Mouse (Mus musculus) erythroid progenitor cell, adult 5-6 weeks (primary cell): ENCODE measurements around the gene Gm16503. TPM values are rescaled to one million over a fixed set of nuclear protein-coding genes. Genes with fewer than 3 reads are reported as not detected.

Experiments used
- ATAC-seq: replicated peaks from 2 replicates; pipeline ENCODE4 v1.8.0; 2016; ENCODE audit warnings: moderate number of reproducible peaks, mild to moderate bottlenecking, moderate TSS enrichment, inconsistent platforms; ENCODE audit not compliant: poor library complexity, low FRiP score, severe bottlenecking
- total RNA-seq, 2 experiments: library from RNA; stranded (forward) in 1 of 2; stranded (reverse) in 1 of 2; fragments of 150-400 nt in 1 of 2; fragments of 186-747, 209-891 nt in 1 of 2; gene quantifications; 2 replicates each; pipeline versions ENCODE4 v1.2.3 to v1.2.4; 2015 to 2017; ENCODE audit warnings: low replicate concordance in 2 of 2

Gene Gm16503
- total RNA-seq, 2 experiments from 2014 or later = 1.7 TPM; not detected in 1

- no peak for ATAC-seq
Observed at GRCm38 (mm10) chr4:147586511-147587473, 46.8 kb downstream of the Gm16503 start.

Other genes with a start within 250 kb of the Gm16503 start
- not detected in 2 replicates for gene Zfp988, start 234.5 kb upstream of the Gm16503 start, total RNA-seq (2015; ENCODE audit: low replicate concordance)
- gene Zfp988, start 234.5 kb upstream of the Gm16503 start, total RNA-seq (2017; ENCODE audit: low replicate concordance) = 2.1 TPM in 1 of 2 replicates, not detected in the other
- not detected in 2 replicates for gene Zfp978, start 178.9 kb upstream of the Gm16503 start, total RNA-seq (2015; ENCODE audit: low replicate concordance)
- gene Zfp978, start 178.9 kb upstream of the Gm16503 start, total RNA-seq (2017; ENCODE audit: low replicate concordance) = not detected in 2 replicates
- gene Zfp982, start 47.8 kb upstream of the Gm16503 start, total RNA-seq (2015; ENCODE audit: low replicate concordance) = 0.84 and 7.6 TPM in 2 replicates
- gene Zfp982, start 47.8 kb upstream of the Gm16503 start, total RNA-seq (2017; ENCODE audit: low replicate concordance) = 1.5 and 4.4 TPM in 2 replicates
- gene Zfp985, start 13.1 kb downstream of the Gm16503 start, total RNA-seq (2015; ENCODE audit: low replicate concordance) = not detected in 2 replicates
- not detected in 2 replicates for gene Zfp985, start 13.1 kb downstream of the Gm16503 start, total RNA-seq (2017; ENCODE audit: low replicate concordance)
- gene Zfp979, start 102.3 kb downstream of the Gm16503 start, total RNA-seq (2015; ENCODE audit: low replicate concordance) = not detected in 2 replicates
- gene Zfp979, start 102.3 kb downstream of the Gm16503 start, total RNA-seq (2017; ENCODE audit: low replicate concordance) = not detected in 2 replicates
- gene Zfp534, start 162.3 kb downstream of the Gm16503 start, total RNA-seq (2015; ENCODE audit: low replicate concordance) = not detected in 2 replicates
- gene Zfp534, start 162.3 kb downstream of the Gm16503 start, total RNA-seq (2017; ENCODE audit: low replicate concordance) = not detected in 2 replicates